Mouse (Mus musculus): ENCODE results near the gene Uqcc2. TPM values are rescaled to one million over a fixed set of nuclear protein-coding genes. Genes with fewer than 3 reads are reported as not detected.

Gene Uqcc2
- polyA plus RNA-seq, 1 experiment from 2014 or later = 278 TPM

DNA sequence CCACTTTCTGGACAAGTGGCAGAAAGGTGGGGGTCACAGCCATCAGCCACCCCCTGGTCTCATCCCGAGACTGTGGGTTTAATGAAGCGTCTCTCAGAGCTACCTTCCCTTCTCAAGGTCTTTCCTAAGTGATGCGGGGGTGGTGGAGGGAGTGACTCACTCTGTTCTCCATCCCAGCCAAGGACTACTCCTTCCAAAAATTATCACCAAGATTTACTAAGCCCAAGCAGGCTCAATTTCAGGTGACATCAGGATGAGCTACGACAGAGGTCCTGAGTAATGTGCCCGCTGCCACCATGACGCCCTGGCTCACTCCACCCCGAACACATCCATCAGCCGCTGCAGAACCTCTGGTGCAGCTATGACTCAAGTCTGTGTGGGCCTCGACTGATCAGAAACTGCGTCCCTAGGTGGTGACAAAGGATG, 2.5 kb downstream of the Uqcc2 start:
- no peaks in the 10 kb centered on the region for H3K36me3 ChIP-seq
- H3K9me3 ChIP-seq = no peaks in the 10 kb centered on the region
- H3K4me3 ChIP-seq = no peak overlapping the region
- H3K9ac ChIP-seq (replicated peaks) = no peak overlapping the region
- WGBS = 88% methylated on average over 10 of the region's 10 CpGs
- no peaks in the 10 kb centered on the region for H3K27me3 ChIP-seq
- H3K4me1 ChIP-seq = peaks cover 40% of the 10 kb centered on the region
- H3K27ac ChIP-seq (replicated peaks) = no peak overlapping the region
- H3K4me2 ChIP-seq (replicated peaks) = no peak overlapping the region
- ATAC-seq (replicated peaks) = no peak

DNA sequence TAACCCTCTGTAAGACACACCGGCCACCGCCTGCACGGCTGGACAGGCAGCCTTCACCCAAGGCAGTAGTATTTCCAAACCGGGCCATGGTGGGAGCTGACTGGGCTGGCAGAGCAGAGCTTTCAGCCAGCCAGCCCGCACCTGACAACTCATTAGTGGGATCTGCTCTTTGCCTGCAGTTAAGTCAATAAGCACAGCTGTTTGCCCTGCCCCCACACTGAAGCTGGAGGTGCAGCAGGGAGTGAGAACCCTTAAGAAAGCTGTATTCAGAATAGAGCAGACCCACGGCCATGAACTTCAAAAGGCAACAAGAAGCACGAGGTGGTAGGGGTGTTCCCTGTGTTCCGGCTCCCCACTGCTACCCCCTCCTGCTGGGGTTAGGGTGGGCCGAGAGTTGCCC, 3.5 kb downstream of the Uqcc2 start:
- WGBS = 55% methylated on average over 9 of the region's 9 CpGs
- H3K9ac ChIP-seq (replicated peaks) = no peak overlapping the region
- peaks cover 40% of the 10 kb centered on the region for H3K4me1 ChIP-seq
- no peaks in the 10 kb centered on the region for H3K36me3 ChIP-seq
- ATAC-seq (replicated peaks) = no peak
- H3K27ac ChIP-seq (replicated peaks) = no peak overlapping the region
- H3K4me3 ChIP-seq = no peak overlapping the region
- no peaks in the 10 kb centered on the region for H3K9me3 ChIP-seq
- no peaks in the 10 kb centered on the region for H3K27me3 ChIP-seq
- no peak overlapping the region for H3K4me2 ChIP-seq (replicated peaks)

DNA sequence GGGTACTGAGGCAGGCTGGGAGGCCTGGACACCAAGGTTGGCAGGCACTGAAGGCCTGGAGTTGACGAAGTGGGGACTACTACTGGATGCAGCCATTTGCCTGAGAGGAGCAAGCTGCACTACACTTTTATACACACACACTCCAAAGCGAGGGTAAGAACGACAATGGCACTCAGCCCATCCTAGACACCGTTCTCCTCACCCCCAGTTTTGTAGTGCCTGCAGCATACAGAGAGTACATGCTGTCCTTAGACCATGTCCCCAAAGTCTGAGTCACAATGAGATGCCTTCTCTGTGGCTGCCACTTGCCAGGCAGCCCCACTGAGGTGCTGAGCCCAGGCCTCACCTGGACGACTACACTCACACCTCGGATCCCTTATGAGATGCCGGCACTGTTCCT, 3.9 kb downstream of the Uqcc2 start:
- peaks cover 40% of the 10 kb centered on the region for H3K4me1 ChIP-seq
- no peak for ATAC-seq (replicated peaks)
- no peaks in the 10 kb centered on the region for H3K9me3 ChIP-seq
- H3K4me2 ChIP-seq (replicated peaks) = no peak overlapping the region
- no peaks in the 10 kb centered on the region for H3K27me3 ChIP-seq
- H3K27ac ChIP-seq (replicated peaks) = no peak overlapping the region
- WGBS = 76% methylated on average over 7 of the region's 7 CpGs
- no peak overlapping the region for H3K4me3 ChIP-seq
- no peak overlapping the region for H3K9ac ChIP-seq (replicated peaks)
- H3K36me3 ChIP-seq = no peaks in the 10 kb centered on the region

DNA sequence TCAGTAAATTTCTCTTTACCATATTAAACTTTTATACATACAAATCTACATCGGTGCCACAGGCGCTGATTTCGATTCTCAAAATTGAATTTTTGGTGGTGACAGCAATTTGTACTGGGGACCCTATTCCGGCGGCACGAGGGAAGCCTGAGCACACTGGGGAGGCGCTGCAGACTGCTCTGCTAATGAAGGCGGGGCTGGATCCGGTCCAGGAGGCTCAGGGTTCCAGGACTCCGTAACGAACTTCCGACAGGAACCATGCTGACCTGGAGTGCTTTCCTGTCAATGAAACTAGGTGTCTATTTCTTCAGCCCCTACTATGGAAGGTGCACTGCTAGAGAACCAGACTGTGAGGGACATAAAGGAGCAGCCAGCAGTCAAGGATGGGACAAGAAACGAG, 4.4 kb downstream of the Uqcc2 start:
- H3K9me3 ChIP-seq = no peaks in the 10 kb centered on the region
- no peak overlapping the region for H3K4me2 ChIP-seq (replicated peaks)
- no peak overlapping the region for H3K27ac ChIP-seq (replicated peaks)
- no peaks in the 10 kb centered on the region for H3K36me3 ChIP-seq
- H3K4me1 ChIP-seq = peaks cover 39% of the 10 kb centered on the region
- 57% methylated on average over 13 of the region's 13 CpGs for WGBS
- no peaks in the 10 kb centered on the region for H3K27me3 ChIP-seq
- no peak overlapping the region for H3K9ac ChIP-seq (replicated peaks)
- no peak for ATAC-seq (replicated peaks)
- no peak overlapping the region for H3K4me3 ChIP-seq

DNA sequence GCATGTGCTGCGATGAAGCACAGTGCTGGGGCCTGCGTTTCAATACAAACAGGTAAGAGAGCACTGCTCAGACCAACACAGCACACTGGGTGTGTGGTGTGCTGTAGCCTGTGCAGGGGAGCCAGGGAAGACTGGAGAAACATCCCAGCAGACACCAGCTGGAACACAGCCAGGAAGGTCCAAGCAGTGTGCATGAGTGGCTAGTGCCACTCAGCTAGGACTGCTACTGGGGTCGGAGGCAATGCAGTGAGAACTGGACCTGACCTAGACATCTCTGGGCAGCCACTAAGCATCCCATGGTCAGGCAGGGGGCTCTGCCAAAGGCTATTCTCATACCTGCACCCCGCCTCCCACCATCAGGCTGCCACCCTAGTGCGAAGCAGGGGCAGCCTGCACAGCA, 5.5 kb downstream of the Uqcc2 start:
- WGBS = 93% methylated on average over 5 of the region's 5 CpGs
- Histone ChIP-seq H3K36me3 (0 out of 2 replicates have a peak, but pooled peaks cover 9% of the 10 kb centered on the region), H3K27me3 (no peaks in the 10 kb centered on the region), H3K9me3 (no peaks in the 10 kb centered on the region), H3K4me3 (no peak overlapping the region), H3K9ac (replicated peaks) (no peak overlapping the region), H3K4me1 (peaks cover 33% of the 10 kb centered on the region), H3K4me2 (replicated peaks) (no peak overlapping the region), H3K27ac (replicated peaks) (no peak overlapping the region)
- no peak for ATAC-seq (replicated peaks)

DNA sequence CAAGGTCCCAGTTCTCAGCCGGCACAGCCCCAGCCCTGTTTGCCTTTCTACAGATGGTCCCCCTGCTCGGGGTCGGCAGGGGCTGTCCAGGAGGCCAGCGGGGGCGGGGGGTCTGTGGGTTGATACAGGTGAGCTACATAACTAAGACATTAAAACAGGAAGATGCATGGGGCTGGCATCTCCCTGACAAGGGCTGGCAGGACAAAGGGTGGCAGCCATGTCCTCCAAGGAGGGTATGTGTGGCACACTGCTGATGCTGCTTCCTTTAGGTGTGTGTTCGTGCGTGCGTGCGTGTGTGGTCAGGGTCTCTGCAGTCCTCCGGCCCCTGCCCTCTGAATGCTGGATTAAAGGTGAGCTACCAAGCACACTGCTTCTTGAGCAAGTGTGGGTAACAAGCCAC, 6.7 kb downstream of the Uqcc2 start:
- Histone ChIP-seq H3K27me3 (no peaks in the 10 kb centered on the region), H3K9me3 (no peaks in the 10 kb centered on the region), H3K27ac (replicated peaks) (no peak overlapping the region), H3K9ac (replicated peaks) (no peak overlapping the region), H3K4me1 (peaks cover 22% of the 10 kb centered on the region), H3K4me2 (replicated peaks) (no peak overlapping the region), H3K4me3 (no peak overlapping the region), H3K36me3 (0 out of 2 replicates have a peak, but pooled peaks cover 11% of the 10 kb centered on the region)
- 83% methylated on average over 10 of the region's 10 CpGs for WGBS
- ATAC-seq (replicated peaks) = no peak

DNA sequence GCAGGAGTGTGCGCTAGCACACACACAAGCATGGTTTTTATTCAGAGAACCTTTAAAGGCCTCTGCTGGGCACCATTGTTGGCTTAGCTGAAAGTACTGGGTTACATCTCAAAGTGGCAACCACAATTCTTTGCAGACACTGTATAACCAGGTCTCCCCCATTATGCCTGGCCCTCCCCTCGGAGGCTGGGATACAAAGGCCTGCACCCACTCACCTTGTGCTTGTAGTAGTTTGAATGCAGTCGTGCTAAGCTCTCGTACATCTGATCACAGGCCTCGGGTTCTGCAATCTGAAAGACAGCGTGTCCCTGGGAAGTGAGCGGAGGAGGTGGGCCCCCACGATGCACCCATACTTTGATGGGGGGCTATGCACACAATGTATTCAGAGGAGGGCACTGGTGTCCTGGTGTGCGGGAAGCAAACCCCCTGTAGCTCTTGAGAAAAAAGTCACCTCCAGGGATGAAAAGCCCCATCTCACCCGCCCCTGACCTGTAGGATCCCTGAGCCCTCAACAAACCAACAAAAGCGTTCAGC, 8.0 kb downstream of the Uqcc2 start:
- 85% methylated on average over 11 of the region's 11 CpGs for WGBS
- Histone ChIP-seq H3K4me2 (replicated peaks) (no peak overlapping the region), H3K4me1 (peaks cover 31% of the 10 kb centered on the region), H3K27me3 (no peaks in the 10 kb centered on the region), H3K36me3 (0 out of 2 replicates have a peak, but pooled peaks cover 11% of the 10 kb centered on the region), H3K9ac (replicated peaks) (no peak overlapping the region), H3K4me3 (no peak overlapping the region), H3K27ac (replicated peaks) (no peak overlapping the region), H3K9me3 (no peaks in the 10 kb centered on the region)
- no peak for ATAC-seq (replicated peaks)

DNA sequence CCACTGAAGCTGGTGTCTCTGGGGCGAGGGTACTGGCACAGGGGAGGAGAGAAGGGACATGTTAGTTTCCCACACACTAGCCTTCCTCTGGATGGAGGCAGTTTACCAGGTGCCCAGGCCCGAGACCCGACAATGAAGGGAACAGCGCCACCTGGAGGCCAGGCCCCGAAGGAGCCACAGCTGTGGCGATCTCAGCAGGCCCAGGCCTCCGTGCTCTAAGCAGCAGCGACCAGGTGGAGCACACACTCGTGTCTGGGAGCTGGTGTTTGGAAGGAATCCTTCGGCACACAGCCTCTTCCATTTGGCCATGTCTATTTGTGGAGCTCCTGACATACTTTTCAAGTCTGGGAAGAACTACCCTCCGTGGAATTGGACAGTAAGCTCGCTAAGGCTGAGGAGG, 8.5 kb downstream of the Uqcc2 start:
- H3K36me3 ChIP-seq = 0 out of 2 replicates have a peak, but pooled peaks cover 11% of the 10 kb centered on the region
- 32% methylated on average over 12 of the region's 12 CpGs for WGBS
- no peaks in the 10 kb centered on the region for H3K9me3 ChIP-seq
- no peak overlapping the region for H3K9ac ChIP-seq (replicated peaks)
- no peak overlapping the region for H3K27ac ChIP-seq (replicated peaks)
- H3K4me1 ChIP-seq = peaks cover 31% of the 10 kb centered on the region
- ATAC-seq (replicated peaks) = no peak
- no peaks in the 10 kb centered on the region for H3K27me3 ChIP-seq
- no peak overlapping the region for H3K4me2 ChIP-seq (replicated peaks)
- H3K4me3 ChIP-seq = no peak overlapping the region

DNA sequence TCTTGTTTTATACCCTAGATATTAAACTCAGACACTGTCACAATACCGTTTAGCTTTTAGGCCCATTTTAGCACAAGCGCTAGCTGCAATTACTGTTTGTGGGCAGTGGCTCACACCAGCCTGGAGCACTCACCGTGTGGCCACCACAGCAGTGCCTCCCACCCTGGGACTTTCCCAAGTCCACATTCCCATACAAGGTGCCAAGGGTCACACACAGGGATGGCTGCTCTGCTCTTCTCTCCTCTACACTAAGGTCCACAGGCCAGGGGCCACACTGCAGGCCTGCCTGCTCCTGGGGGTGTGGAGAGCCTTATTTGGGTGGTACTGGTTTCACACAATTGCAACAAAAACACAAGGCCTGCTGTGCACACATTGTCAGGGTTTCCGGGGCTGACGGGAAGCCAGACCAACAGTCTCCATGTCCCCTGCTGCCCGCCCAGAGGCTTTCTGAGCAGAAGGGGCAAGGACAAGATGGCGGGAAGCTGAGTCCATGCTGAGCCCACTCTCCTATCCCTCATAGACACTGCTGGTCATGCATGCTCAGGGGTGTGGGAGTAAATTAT, 9.8 kb downstream of the Uqcc2 start:
- no peak overlapping the region for H3K9ac ChIP-seq (replicated peaks)
- ATAC-seq (replicated peaks) = no peak
- no peaks in the 10 kb centered on the region for H3K27me3 ChIP-seq
- peaks cover 25% of the 10 kb centered on the region for H3K4me1 ChIP-seq
- 84% methylated on average over 7 of the region's 7 CpGs for WGBS
- 0 out of 2 replicates have a peak, but pooled peaks cover 11% of the 10 kb centered on the region for H3K36me3 ChIP-seq
- no peaks in the 10 kb centered on the region for H3K9me3 ChIP-seq
- H3K27ac ChIP-seq (replicated peaks) = no peak overlapping the region
- no peak overlapping the region for H3K4me2 ChIP-seq (replicated peaks)
- no peak overlapping the region for H3K4me3 ChIP-seq

DNA sequence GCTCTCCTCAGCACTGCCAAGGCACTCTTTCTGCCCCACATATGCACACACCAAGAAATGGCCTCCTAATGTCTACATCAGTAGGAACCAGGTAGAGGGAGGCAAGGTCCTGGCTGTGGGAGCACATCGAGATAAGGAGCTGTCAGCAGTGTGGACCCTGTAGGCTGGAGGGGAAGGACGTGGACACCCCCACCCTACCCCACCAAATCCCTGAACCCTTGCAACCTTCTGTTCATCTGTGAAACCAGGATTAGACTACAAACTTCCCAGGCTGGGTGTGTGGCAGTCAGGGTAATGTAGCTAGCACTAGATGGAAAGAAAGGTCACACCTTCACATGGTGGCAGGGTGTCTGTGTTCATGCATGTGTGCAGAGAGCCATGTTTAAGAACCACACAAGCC, 10.6 kb downstream of the Uqcc2 start:
- peaks cover 22% of the 10 kb centered on the region for H3K4me1 ChIP-seq

DNA sequence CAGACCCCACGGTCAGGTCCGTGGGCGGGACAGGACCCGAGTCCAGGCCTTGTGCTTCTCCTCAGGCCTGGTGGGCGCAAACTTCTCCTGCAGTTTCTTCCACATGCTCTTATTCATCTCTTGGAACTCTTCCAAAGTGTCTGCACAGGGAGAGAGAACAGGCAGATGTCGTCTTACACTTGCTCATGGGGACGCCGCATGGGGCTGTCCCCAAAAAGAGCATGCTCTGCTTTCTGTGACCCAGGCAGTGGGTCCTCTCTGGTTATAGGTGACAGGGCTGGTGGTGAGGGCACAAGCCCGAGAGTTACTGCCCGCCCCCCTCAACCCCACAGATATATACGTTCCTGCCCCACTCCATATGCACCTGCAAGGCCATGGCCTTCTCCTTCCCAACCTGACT, 11.0 kb downstream of the Uqcc2 start:
- 80% methylated on average over 11 of the region's 11 CpGs for WGBS

More for the DNA sequence above, 10.6 kb downstream of the Uqcc2 start:
- ATAC-seq (replicated peaks) = no peak
- Histone ChIP-seq H3K36me3 (0 out of 2 replicates have a peak, but pooled peaks cover 11% of the 10 kb centered on the region), H3K27ac (replicated peaks) (no peak overlapping the region), H3K4me3 (no peak overlapping the region), H3K27me3 (no peaks in the 10 kb centered on the region), H3K4me2 (replicated peaks) (no peak overlapping the region), H3K9ac (replicated peaks) (no peak overlapping the region), H3K9me3 (no peaks in the 10 kb centered on the region)
- 95% methylated on average over 2 of the region's 2 CpGs for WGBS

DNA sequence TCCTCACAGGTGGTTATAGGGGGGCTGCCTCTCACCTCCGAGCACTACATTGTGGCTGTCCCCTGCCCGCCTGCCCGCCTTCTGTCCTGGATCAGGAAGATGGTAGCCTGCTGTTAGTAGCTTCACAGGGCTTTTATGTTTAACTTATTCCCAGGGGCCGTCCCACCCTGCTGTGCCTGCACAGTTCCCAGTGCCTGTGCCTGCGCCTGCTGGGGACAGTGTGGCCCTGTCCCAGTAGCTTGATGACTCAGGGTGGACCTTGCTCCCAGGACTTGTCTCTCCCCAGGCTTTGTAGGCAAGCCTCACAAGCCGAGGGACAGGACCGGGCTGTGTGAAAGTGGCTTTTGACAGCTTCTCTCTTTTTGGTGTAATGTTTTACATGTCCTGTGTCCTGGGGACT, 11.9 kb downstream of the Uqcc2 start:
- Histone ChIP-seq H3K36me3 (0 out of 2 replicates have a peak, but pooled peaks cover 11% of the 10 kb centered on the region), H3K4me2 (replicated peaks) (no peak overlapping the region), H3K9ac (replicated peaks) (no peak overlapping the region), H3K27me3 (no peaks in the 10 kb centered on the region), H3K4me3 (no peak overlapping the region), H3K27ac (replicated peaks) (no peak overlapping the region), H3K9me3 (no peaks in the 10 kb centered on the region), H3K4me1 (peaks cover 20% of the 10 kb centered on the region)
- ATAC-seq (replicated peaks) = no peak
- 67% methylated on average over 7 of the region's 7 CpGs for WGBS

More for the DNA sequence above, 11.0 kb downstream of the Uqcc2 start:
- H3K9ac ChIP-seq (replicated peaks) = no peak overlapping the region
- H3K27ac ChIP-seq (replicated peaks) = no peak overlapping the region
- 0 out of 2 replicates have a peak, but pooled peaks cover 11% of the 10 kb centered on the region for H3K36me3 ChIP-seq
- H3K27me3 ChIP-seq = no peaks in the 10 kb centered on the region
- H3K4me3 ChIP-seq = no peak overlapping the region
- no peak overlapping the region for H3K4me2 ChIP-seq (replicated peaks)
- ATAC-seq (replicated peaks) = no peak
- H3K4me1 ChIP-seq = peaks cover 20% of the 10 kb centered on the region
- no peaks in the 10 kb centered on the region for H3K9me3 ChIP-seq

DNA sequence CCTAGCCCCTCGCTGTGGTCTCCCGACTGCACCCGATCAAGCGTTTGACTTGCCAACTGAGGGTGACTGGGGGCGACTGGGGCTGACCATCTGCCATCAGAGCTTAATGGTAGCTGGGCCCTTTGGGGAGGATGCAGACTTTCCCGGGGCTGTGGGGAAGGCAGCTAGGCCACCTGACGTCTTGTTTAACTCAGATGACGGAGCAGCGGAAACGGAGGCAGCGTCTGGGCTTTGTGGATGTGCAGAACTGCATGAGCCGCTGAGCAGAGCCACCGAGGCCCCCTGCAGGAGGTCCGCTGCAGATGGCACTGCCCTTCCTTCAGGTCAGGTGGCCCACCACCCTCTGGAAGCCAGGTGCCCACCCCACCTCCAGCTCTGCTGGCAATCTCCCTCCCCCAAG, 12.4 kb downstream of the Uqcc2 start:
- WGBS = 33% methylated on average over 14 of the region's 14 CpGs
- Histone ChIP-seq H3K9me3 (no peaks in the 10 kb centered on the region), H3K4me3 (no peak overlapping the region), H3K9ac (replicated peaks) (0 out of 2 replicates have a peak overlapping the region, but pooled peaks have one; percentile 21), H3K36me3 (0 out of 2 replicates have a peak, but pooled peaks cover 11% of the 10 kb centered on the region), H3K4me2 (replicated peaks) (peak overlapping the region; percentile 33; the same call in 1 of the 2 replicates), H3K4me1 (peaks cover 20% of the 10 kb centered on the region), H3K27ac (replicated peaks) (no peak overlapping the region), H3K27me3 (no peaks in the 10 kb centered on the region)
- ATAC-seq (replicated peaks) = no peak
